Mouse (Mus musculus): Measurements from ENCODE around the gene Lexm. TPM values are rescaled to one million over a fixed set of nuclear protein-coding genes. Genes with fewer than 3 reads are reported as not detected.

Gene Lexm
- polyA plus RNA-seq, 1 experiment from 2014 or later: not detected

- Histone ChIP-seq H3K9me3 (replicated peaks; ENCODE audit: control insufficient read depth, low read length) (no peaks in the 10 kb centered on the region), H3K9ac (ENCODE audit: low read depth, low read length) (no peak overlapping the region), H3K36me3 (ENCODE audit: control insufficient read depth, insufficient read depth) (peaks cover 28% of the 10 kb centered on the region), H3K27me3 (ENCODE audit: control insufficient read depth, insufficient read depth, low read depth, low read length) (no peaks in the 10 kb centered on the region), H3K4me1 (ENCODE audit: control insufficient read depth, low read depth, low read length) (peaks cover 46% of the 10 kb centered on the region), H3K4me2 (ENCODE audit: low read depth, low read length) (no peak overlapping the region), H3K4me3 (ENCODE audit: low read depth, low read length) (no peak overlapping the region), H3K27ac (ENCODE audit: low read length) (peak overlapping the region; percentile 52; the same call in 1 of the 2 replicates)
- no peak for ATAC-seq (ENCODE audit: low read depth)
- whole genome bisulfite sequencing (ENCODE audit: insufficient replicate concordance): 79% methylated on average over 4 of the region's 4 CpGs
These were observed 32.4 kb downstream of the Lexm start for GRCm38 (mm10) chr4:106584665-106585064.

- ATAC-seq (ENCODE audit: low read depth): peak; percentile 90
- Histone ChIP-seq H3K4me1 (ENCODE audit: control insufficient read depth, low read depth, low read length) (peaks cover 46% of the 10 kb centered on the region), H3K27ac (ENCODE audit: low read length) (peak overlapping the region; percentile 99), H3K9me3 (replicated peaks; ENCODE audit: control insufficient read depth, low read length) (no peaks in the 10 kb centered on the region), H3K27me3 (ENCODE audit: control insufficient read depth, insufficient read depth, low read depth, low read length) (no peaks in the 10 kb centered on the region), H3K4me2 (ENCODE audit: low read depth, low read length) (peak overlapping the region; percentile 61), H3K4me3 (ENCODE audit: low read depth, low read length) (peak overlapping the region; percentile 42), H3K9ac (ENCODE audit: low read depth, low read length) (peak overlapping the region; percentile 59), H3K36me3 (ENCODE audit: control insufficient read depth, insufficient read depth) (peaks cover 33% of the 10 kb centered on the region)
- WGBS (ENCODE audit: insufficient replicate concordance): 38% methylated on average over 12 of the region's 12 CpGs
These were observed 34.5 kb downstream of the Lexm start for GRCm38 (mm10) chr4:106582428-106583153.

GRCm38 (mm10) chr4:106581865-106582204 is 35.2 kb downstream of the Lexm start:
- peaks cover 27% of the 10 kb centered on the region for H3K36me3 ChIP-seq (ENCODE audit: control insufficient read depth, insufficient read depth)
- peak overlapping the region; percentile 42 for H3K4me3 ChIP-seq (ENCODE audit: low read depth, low read length)
- no peaks in the 10 kb centered on the region for H3K9me3 ChIP-seq (replicated peaks; ENCODE audit: control insufficient read depth, low read length)
- H3K4me2 ChIP-seq (ENCODE audit: low read depth, low read length): peak overlapping the region; percentile 61
- 73% methylated on average over 15 of the region's 15 CpGs for WGBS (ENCODE audit: insufficient replicate concordance)
- H3K27me3 ChIP-seq (ENCODE audit: control insufficient read depth, insufficient read depth, low read depth, low read length): no peaks in the 10 kb centered on the region
- H3K27ac ChIP-seq (ENCODE audit: low read length): peak overlapping the region; percentile 99
- H3K4me1 ChIP-seq (ENCODE audit: control insufficient read depth, low read depth, low read length): peaks cover 46% of the 10 kb centered on the region
- no peak for ATAC-seq (ENCODE audit: low read depth)
- peak overlapping the region; percentile 59 for H3K9ac ChIP-seq (ENCODE audit: low read depth, low read length)

- H3K27me3 ChIP-seq (ENCODE audit: control insufficient read depth, insufficient read depth, low read depth, low read length): no peaks in the 10 kb centered on the region
- H3K9me3 ChIP-seq (replicated peaks; ENCODE audit: control insufficient read depth, low read length): no peaks in the 10 kb centered on the region
- peak; percentile 10 for ATAC-seq (ENCODE audit: low read depth)
- WGBS (ENCODE audit: insufficient replicate concordance): 62% methylated on average over 14 of the region's 14 CpGs
- H3K4me2 ChIP-seq (ENCODE audit: low read depth, low read length): peak overlapping the region; percentile 61
- H3K9ac ChIP-seq (ENCODE audit: low read depth, low read length): no peak overlapping the region
- peaks cover 46% of the 10 kb centered on the region for H3K4me1 ChIP-seq (ENCODE audit: control insufficient read depth, low read depth, low read length)
- H3K4me3 ChIP-seq (ENCODE audit: low read depth, low read length): no peak overlapping the region
- H3K27ac ChIP-seq (ENCODE audit: low read length): peak overlapping the region; percentile 99
- peaks cover 22% of the 10 kb centered on the region for H3K36me3 ChIP-seq (ENCODE audit: control insufficient read depth, insufficient read depth)
These were observed 35.7 kb downstream of the Lexm start for GRCm38 (mm10) chr4:106581176-106581864.

GRCm38 (mm10) chr4:106577511-106577910 is 39.5 kb downstream of the Lexm start:
- H3K27ac ChIP-seq (ENCODE audit: low read length): no peak overlapping the region
- no peaks in the 10 kb centered on the region for H3K9me3 ChIP-seq (replicated peaks; ENCODE audit: control insufficient read depth, low read length)
- H3K4me3 ChIP-seq (ENCODE audit: low read depth, low read length): no peak overlapping the region
- ATAC-seq (ENCODE audit: low read depth): no peak
- H3K27me3 ChIP-seq (ENCODE audit: control insufficient read depth, insufficient read depth, low read depth, low read length): no peaks in the 10 kb centered on the region
- H3K4me2 ChIP-seq (ENCODE audit: low read depth, low read length): no peak overlapping the region
- H3K4me1 ChIP-seq (ENCODE audit: control insufficient read depth, low read depth, low read length): peaks cover 23% of the 10 kb centered on the region
- H3K36me3 ChIP-seq (ENCODE audit: control insufficient read depth, insufficient read depth): peaks cover 21% of the 10 kb centered on the region
- 80% methylated on average over 7 of the region's 7 CpGs for WGBS (ENCODE audit: insufficient replicate concordance)
- no peak overlapping the region for H3K9ac ChIP-seq (ENCODE audit: low read depth, low read length)

- 76% methylated on average over 8 of the region's 8 CpGs for WGBS (ENCODE audit: insufficient replicate concordance)
- no peak overlapping the region for H3K4me3 ChIP-seq (ENCODE audit: low read depth, low read length)
- H3K9ac ChIP-seq (ENCODE audit: low read depth, low read length): no peak overlapping the region
- H3K36me3 ChIP-seq (ENCODE audit: control insufficient read depth, insufficient read depth): peaks cover 21% of the 10 kb centered on the region
- no peak overlapping the region for H3K27ac ChIP-seq (ENCODE audit: low read length)
- H3K4me2 ChIP-seq (ENCODE audit: low read depth, low read length): no peak overlapping the region
- no peaks in the 10 kb centered on the region; the same call in 1 of the 2 replicates for H3K4me1 ChIP-seq (ENCODE audit: control insufficient read depth, low read depth, low read length)
- ATAC-seq (ENCODE audit: low read depth): no peak
- no peaks in the 10 kb centered on the region for H3K9me3 ChIP-seq (replicated peaks; ENCODE audit: control insufficient read depth, low read length)
- no peaks in the 10 kb centered on the region for H3K27me3 ChIP-seq (ENCODE audit: control insufficient read depth, insufficient read depth, low read depth, low read length)
These were observed 42.0 kb downstream of the Lexm start for GRCm38 (mm10) chr4:106575022-106575421.

- Histone ChIP-seq H3K4me3 (ENCODE audit: low read depth, low read length) (no peak overlapping the region), H3K9me3 (replicated peaks; ENCODE audit: control insufficient read depth, low read length) (no peaks in the 10 kb centered on the region), H3K9ac (ENCODE audit: low read depth, low read length) (no peak overlapping the region), H3K4me1 (ENCODE audit: control insufficient read depth, low read depth, low read length) (no peaks in the 10 kb centered on the region; the same call in 1 of the 2 replicates), H3K27me3 (ENCODE audit: control insufficient read depth, insufficient read depth, low read depth, low read length) (no peaks in the 10 kb centered on the region), H3K36me3 (ENCODE audit: control insufficient read depth, insufficient read depth) (peaks cover 24% of the 10 kb centered on the region), H3K4me2 (ENCODE audit: low read depth, low read length) (no peak overlapping the region), H3K27ac (ENCODE audit: low read length) (no peak overlapping the region)
- no peak for ATAC-seq (ENCODE audit: low read depth)
- 78% methylated on average over 11 of the region's 11 CpGs for WGBS (ENCODE audit: insufficient replicate concordance)
These were observed 45.8 kb downstream of the Lexm start for GRCm38 (mm10) chr4:106571081-106571724.

- Histone ChIP-seq H3K4me2 (ENCODE audit: low read depth, low read length) (no peak overlapping the region), H3K4me3 (ENCODE audit: low read depth, low read length) (no peak overlapping the region), H3K9me3 (replicated peaks; ENCODE audit: control insufficient read depth, low read length) (no peaks in the 10 kb centered on the region), H3K4me1 (ENCODE audit: control insufficient read depth, low read depth, low read length) (no peaks in the 10 kb centered on the region), H3K36me3 (ENCODE audit: control insufficient read depth, insufficient read depth) (peaks cover 29% of the 10 kb centered on the region), H3K9ac (ENCODE audit: low read depth, low read length) (no peak overlapping the region), H3K27me3 (ENCODE audit: control insufficient read depth, insufficient read depth, low read depth, low read length) (no peaks in the 10 kb centered on the region), H3K27ac (ENCODE audit: low read length) (0 out of 2 replicates have a peak overlapping the region, but pooled peaks have one; percentile 24)
- WGBS (ENCODE audit: insufficient replicate concordance): 82% methylated on average over 4 of the region's 4 CpGs
- ATAC-seq (ENCODE audit: low read depth): no peak
These were observed 47.4 kb downstream of the Lexm start for GRCm38 (mm10) chr4:106569680-106570079.

- H3K27ac ChIP-seq (ENCODE audit: low read length): no peak overlapping the region
- peak overlapping the region; percentile 85 for H3K4me3 ChIP-seq (ENCODE audit: low read depth, low read length)
- peaks cover 30% of the 10 kb centered on the region for H3K4me1 ChIP-seq (ENCODE audit: control insufficient read depth, low read depth, low read length)
- ATAC-seq (ENCODE audit: low read depth): no peak
- H3K36me3 ChIP-seq (ENCODE audit: control insufficient read depth, insufficient read depth): peaks cover 19% of the 10 kb centered on the region
- no peak overlapping the region for H3K9ac ChIP-seq (ENCODE audit: low read depth, low read length)
- H3K4me2 ChIP-seq (ENCODE audit: low read depth, low read length): peak overlapping the region; percentile 95
- no peaks in the 10 kb centered on the region for H3K27me3 ChIP-seq (ENCODE audit: control insufficient read depth, insufficient read depth, low read depth, low read length)
- 86% methylated on average over 11 of the region's 11 CpGs for WGBS (ENCODE audit: insufficient replicate concordance)
- no peaks in the 10 kb centered on the region for H3K9me3 ChIP-seq (replicated peaks; ENCODE audit: control insufficient read depth, low read length)
These were observed 52.9 kb downstream of the Lexm start for GRCm38 (mm10) chr4:106564161-106564560.

All from liver, embryonic 16.5 days (tissue).